Mouse (Mus musculus) heart, postnatal 25 days (tissue): ENCODE measurements at regions not wholly inside any gene's neighbourhood (a gene's known extent, or its start where the extent isn't known, plus 50 kb on each side); places are given as distances from the start of the nearest gene placed in this dataset.

Experiments used
- DNase-seq: peaks from one replicate; pipeline ENCODE4 v3.0.0; 2022; ENCODE audit warnings: low spot score
- intact Hi-C: fragments of 180-260 bp; cut with DNase I; formaldehyde crosslinking; loops from one replicate; pipeline ENCODE4 v1.15.1; 2025

DNA sequence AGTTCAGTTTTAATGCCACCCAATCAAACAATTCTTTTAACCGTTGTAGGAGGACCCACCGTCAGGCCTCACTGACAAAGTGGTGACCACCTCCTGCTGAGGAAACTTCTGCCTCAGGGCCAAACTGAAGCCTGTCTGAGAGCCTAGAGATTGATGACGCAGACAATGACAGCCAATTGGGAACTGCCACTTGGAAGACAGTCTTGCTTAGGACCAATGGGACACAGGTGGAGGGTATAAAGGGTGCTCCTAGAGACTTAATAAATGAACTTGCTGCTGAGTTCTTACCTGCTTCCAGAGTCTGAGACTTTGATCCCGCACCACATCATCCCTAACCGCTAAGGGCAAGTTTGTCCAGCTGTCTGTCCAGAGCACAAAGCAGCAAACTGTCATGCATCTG is 80.0 kb downstream of the Tbx4 start:
- intact Hi-C loops, result no loop called here

DNA sequence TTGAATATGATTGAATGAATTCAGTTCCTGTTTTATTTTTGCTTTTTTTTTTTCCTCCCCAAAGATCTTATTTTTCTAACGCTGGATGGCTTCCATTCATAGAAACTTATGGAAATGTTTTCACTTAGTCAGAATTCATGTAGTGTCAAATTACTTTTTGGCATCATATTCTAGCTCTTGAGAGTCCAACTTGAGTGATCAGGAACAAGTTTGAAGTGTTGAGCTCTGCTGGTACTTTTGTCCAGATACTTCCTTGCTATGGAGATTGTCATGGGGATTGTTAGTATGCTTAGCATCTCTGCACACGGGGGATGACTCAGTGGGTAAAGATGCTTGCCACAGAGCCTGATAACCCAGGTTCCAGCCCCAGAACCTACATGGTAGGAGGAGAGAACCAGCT is 84.1 kb downstream of the Tbx4 start:
- DNase-seq, result no peak
- intact Hi-C loops, result loop anchor here (5.0 kb wide), 3 partner anchors 202 to 588 kb away; no protein-coding TSS in a partner anchor

More for the DNA sequence above, 80.0 kb downstream of the Tbx4 start:
- no peak for DNase-seq

DNA sequence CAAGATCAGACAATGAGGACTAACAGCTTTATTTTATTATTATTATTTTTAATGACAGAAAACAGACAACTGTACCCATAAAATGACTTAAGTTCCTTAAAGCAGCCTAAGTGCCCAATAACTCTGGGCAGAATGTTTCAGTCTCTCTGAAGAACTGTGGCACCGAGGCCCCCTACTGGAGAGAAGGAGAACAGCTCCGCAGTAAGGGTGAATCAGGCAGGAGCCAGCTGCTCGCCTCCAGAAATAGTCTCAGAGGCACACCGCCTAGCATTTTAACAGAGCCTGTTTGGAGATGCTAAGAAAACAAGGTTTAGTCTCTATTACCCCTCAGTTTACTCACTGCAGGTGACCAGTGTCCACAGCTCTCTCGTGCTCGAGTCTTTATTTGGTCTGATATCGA is 86.2 kb downstream of the Tbx4 start:
- no peak for DNase-seq
- intact Hi-C loops, result loop anchor here (1.0 to 5.0 kb wide), 4 partner anchors 123 to 590 kb away; no protein-coding TSS in a partner anchor

DNA sequence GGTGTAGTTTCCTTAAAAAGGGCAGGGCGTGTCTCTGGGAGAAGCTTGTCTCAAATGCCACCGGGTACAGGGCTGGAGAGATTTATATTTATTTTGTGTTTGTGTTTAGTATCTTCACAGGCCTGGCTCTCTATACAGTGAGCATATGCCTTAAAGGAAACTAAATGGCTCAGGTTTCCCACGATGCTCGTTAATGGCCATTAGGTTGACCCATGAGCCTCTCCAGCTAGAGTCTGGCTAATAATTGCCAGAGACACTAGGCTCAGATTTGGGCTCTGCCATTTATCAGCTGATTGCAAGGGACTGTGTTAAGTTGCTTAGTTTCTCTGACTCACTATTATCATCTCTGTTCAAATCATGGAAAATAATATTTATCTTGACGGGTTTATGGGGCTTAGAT is 87.5 kb downstream of the Tbx4 start:
- no peak for DNase-seq
- intact Hi-C loops, result loop anchor here (5.0 kb wide), 3 partner anchors 199 to 591 kb away; no protein-coding TSS in a partner anchor

DNA sequence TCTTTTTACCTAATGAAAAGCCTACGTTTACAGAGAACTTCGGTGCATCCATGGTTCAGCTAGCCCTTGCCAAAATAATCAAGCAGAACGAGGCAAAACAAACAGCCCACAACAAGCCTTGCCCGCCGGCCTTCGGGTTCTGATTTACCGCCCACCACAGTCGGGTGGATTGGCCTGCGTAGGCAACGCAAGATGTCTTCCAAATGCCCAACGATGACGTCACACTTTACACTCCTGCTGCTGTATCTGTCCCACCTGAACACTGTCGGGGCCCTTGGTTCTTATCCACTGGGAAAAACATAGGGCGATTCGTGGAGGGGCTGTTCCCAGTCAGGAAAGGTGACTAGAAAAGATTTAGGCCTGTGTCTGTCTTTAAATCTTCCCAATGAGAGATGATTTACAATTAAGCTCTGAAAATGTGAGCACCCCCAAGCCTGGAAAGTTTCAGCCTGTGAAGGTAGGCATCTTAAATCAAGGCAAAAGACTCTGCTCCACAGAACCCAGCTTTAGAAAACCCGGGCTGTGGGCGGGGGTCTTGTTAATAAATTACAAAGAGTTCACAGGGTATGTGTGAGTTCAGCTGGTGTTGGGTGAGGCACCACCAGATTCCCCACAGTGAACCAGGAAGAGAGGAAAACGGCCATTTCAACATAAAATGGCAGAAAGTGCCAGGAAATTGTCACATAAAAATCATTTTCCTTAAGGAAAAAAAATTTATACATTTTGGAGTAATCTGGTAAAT is 90.6 kb downstream of the Tbx4 start:
- no peak for DNase-seq
- intact Hi-C loops, result no loop called here

DNA sequence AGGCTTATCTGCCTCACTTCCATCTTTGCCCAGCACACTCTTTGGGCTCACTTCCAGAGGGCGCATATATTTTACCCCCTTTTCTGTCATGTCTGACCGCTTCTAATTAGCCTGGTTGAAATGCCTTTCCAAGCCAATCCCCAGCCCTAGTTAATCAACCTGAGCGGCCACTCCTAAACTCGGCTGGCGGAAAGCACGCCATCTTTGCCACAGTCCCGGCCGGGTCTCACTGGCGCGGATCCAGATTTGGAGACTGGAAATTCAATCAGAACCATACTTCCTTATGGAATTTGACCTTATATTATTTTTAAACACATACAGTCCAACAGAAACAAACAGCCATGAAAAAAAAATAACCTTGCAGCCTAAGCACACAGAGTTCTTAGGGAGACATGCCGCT is 94.2 kb downstream of the Tbx4 start:
- intact Hi-C loops, result loop anchor here (5.0 kb wide), 1 partner anchor 87 kb away; no protein-coding TSS in a partner anchor
- no peak for DNase-seq

DNA sequence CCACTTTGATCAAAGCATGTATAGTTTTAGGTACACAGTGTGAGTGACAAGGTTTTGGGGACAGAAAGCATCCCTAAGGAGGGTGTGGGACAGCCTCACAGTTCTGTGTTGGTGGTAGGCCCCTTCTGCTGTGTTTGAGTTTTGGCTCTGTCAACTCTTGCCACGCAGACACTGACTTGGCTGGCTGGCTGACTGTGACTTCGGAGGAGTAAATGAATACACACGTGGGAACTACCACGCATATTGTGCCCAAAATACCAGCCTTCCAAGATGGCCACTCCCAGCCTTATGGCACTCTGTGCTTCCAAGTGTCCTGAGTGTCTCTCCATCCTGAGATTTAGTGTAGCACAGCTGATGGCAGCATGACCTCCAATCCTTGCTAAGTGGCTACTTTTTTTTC is 95.3 kb downstream of the Tbx4 start:
- intact Hi-C loops, result loop anchor here (5.0 kb wide), 1 partner anchor 86 kb away; no protein-coding TSS in a partner anchor
- DNase-seq, result no peak

DNA sequence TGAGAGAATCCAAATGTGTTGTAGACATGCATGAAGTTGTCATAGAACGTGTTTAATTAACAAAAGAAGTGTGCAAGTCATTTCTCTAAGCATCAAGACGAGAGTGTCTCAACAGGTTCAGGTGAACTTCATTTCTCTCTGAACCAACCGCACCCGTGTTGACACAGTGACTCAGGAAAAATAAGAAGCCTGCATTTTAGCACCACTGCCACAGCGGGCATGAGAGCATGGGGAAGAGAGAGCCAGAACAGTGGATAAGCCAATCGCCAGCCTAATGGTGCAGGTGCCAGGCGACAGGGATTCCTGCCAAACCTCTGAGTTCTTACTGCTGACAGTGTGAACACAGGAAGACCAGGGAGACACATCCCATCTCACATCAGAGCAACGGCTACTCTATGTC is 100.1 kb downstream of the Tbx4 start:
- intact Hi-C loops, result no loop called here
- no peak for DNase-seq

DNA sequence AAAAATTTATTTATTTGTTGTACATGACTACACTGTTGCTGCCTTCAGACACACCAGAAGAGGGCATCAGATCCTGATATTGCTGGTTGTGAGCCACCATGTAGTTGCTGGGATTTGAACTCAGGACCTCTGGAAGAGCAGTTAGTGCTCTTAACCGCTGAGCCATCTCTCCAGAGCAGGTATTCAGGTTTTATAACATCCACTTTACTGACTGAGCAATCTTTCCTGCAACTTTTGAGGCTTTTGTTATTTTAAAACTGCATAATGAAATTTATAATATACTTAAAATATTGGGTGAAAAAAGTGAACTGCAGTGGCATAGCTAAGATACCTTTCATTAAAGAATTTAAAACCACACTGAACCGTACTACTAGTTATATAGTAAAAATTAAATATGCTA is 101.0 kb downstream of the Tbx4 start:
- intact Hi-C loops, result no loop called here

DNA sequence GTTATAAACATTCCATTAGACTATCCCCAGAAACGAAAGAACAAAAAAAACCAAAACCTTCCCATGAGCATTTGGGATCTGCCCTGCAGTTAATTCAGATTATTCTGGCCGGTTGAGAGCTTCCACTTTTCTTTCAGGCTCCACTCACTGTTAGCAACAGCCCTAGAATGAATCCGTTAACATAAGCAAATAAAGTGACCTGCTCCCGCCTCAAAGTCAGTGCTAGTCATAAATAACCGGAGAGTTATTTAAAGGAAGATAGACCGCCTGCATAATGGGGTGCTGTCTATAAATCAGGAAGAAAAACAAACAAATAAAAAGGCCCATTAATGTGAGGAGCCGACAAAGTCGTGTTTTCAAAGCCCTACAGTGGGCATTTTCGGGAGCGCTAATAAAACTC is 103.3 kb downstream of the Tbx4 start:
- intact Hi-C loops, result no loop called here
- no peak for DNase-seq

More for the DNA sequence above, 101.0 kb downstream of the Tbx4 start:
- DNase-seq, result no peak

DNA sequence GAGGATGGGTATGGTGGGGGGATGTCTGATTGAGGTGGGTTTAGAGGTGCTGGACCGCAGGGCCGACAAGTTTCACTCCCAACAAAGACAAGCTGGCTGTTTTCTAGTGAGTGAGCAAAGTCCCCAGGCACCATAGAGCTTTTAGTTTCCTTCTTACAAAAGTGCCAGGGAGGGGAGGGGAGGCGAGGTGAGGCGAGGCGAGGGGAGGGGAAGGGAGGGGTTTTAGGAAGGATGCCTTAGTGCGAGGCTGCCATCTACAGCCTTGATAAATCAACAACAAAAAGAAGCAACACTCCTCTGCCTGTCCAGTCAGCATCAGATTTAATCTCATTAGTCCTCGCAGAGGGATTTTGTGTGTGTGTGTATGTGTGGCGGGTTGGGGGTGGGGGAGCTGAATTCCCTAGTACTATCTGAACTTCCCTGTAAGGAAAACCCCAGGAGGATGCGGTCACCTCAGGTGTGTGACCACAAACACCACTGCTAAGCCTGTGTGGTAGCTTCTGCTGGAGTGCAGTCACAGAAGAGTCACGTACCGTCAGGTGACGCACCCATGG is 103.8 kb downstream of the Tbx4 start:
- intact Hi-C loops, result no loop called here
- DNase-seq, result no peak

DNA sequence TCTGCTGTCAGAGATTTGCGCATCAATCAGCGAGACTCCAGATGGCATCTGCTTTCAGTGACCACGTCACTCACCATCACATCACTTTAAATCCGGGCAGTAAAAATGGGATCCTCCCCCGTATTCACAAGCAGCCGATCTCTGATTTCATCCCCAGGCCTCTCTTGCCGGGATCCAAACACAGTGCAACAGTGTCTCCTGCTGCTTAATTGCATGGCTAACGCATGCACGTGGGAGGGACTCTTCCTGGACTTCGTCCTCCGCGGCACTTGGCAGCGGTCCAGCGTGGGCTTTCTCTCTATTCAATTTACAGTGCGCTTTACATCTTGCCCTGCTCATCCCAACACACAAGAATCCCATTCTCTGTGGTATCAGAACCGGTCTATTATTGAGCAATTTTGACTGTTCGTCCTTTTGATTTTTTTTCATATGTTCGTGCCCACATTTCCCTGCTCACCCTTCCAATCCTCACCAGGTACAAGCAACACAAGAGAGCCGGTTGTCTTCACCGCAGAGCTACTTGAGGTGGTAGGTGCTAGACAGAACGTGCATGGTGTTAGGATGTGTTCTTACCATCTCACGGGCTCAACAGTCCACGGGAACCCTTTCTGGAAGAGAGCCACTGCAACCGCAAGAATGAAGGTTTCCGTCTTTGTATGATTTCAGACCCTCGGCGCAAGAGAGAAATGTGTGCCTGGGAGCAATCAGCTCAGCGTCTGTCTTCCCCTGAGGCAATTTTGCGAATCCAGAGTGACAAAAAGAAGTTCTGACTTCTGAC is 109.3 kb downstream of the Tbx4 start:
- no peak for DNase-seq
- intact Hi-C loops, result no loop called here

DNA sequence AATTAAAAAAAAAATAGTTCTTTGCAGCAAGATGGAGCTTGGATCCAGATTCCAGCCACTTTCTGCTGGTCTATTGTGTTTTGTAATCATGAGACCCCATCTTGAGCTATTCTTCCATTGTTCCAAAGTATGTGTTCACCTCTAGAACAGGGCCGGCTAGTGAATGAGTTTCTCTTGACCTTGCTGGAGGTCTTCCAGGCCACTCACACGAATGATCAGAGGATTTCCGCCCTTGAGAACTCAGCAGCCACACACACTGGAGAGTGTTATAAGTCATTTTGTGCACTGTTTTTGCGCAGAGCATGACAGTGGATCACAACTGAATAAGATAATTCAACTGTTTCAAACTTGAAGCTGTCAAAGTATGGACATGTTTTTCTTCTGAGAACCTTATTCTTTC is 110.5 kb downstream of the Tbx4 start:
- no peak for DNase-seq
- intact Hi-C loops, result no loop called here

DNA sequence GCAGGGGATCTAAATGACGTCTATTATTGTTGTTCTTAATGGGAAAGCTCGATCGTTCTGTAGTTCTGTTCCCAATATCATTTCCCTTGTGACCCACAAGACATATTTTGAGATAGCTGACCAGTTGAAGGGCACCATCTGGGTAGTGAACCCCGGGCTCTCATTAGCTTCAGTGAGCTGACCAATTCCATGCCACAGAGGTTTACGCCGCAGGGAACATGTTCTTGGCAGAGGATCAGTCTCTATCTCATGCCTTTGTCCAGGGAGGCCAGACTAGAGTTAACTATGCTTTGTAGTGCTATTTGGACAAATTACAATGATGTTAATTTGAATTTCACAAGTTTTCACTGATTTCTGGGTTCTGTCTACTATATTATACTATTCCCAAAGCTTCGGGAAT is 117.1 kb downstream of the Tbx4 start:
- intact Hi-C loops, result no loop called here
- no peak for DNase-seq

DNA sequence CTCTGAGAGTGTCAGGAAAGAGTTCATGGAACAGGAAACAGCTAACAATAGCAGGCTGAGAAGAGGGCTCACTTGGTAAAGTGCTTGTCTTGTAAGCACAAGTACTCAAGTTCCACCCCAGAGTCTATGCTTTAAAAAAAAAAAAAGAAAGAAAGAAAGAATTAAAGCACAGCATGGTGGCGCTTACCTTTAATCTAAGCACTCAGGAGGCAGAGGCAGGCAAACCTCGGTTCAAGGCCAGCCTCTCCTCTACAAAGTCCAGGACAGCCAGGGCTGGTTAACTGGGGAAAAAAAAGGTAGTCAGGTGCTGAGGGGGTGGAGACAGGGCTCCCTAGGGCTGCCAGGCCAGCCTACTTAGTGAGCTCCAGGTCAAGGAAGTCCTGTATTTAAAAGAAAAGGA is 119.1 kb downstream of the Tbx4 start:
- DNase-seq, result no peak
- intact Hi-C loops, result no loop called here

DNA sequence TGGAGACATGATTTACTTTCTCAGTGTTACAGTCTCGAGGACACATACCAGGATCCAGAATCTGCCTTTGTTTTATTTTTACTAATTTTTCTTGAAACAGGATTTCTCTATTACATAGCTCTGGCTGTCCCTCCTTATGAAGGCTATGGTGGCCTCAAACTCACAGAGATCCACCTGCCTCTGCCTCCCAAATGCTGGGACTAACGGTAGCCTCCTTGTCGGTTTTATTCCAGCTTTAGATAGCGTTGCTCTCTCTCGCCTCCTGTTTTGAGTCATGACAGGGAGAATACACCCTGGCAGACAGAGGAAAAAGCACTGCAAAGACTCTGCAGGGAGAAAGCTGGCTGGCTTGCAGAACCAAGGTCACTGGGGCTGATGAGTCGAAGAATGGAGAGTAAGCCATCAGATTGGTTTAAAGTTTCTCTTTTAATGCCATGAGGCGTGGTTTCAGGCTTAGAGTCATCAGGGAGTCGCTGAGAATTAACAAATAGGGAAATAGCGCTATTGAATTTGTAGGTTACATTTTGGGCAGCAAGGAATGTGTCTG is 119.8 kb downstream of the Tbx4 start:
- intact Hi-C loops, result no loop called here
- DNase-seq, result no peak

DNA sequence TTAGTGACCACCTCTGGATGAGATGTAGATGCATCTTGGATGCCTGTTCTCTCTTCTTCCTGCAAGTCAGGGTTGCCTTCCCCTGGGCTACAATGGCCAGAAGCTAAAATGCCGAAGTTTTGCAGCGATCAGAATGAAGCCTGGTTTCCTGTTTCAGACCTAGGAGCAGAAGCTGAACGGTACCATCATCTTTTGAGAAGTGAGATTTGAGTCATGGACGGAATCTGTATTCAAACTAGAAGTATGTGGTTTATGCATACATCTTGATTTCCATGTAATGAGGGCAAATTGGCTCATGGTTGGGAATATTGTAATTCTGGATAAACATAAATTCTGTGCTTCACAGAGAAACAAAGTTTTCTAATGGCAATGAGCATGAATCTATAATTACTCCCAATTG is 120.6 kb downstream of the Tbx4 start:
- no peak for DNase-seq
- intact Hi-C loops, result no loop called here
